In genomic region chr6:99350156-99350555, GRCm38 (mm10) we compare ENCODE assay signal across 20 mouse cellular contexts.
DNase-seq lines count a peak whose midpoint lies in the region; ATAC-seq and TF ChIP-seq lines count a peak whose summit lies in the region.
"Had no signal": no experiment of that assay in that cellular context is flagged by ENCODE, and none has a peak within 500 bp of the region (broad histone marks: within the 10 kb centered on the region; RNA-seq: fewer than 3 reads in every experiment).

No protein-coding gene starts in this region.

- no peak overlapping the region for H3K4me3 ChIP-seq in heart, embryonic 14.5 days (ENCODE audit: control insufficient read depth in 1 of 2, insufficient read depth in 1 of 2, low read depth in 1 of 2, low read length in 2 of 2)
- no peak overlapping the region for H3K4me3 ChIP-seq in liver, postnatal 0 days (ENCODE audit: low read depth, low read length)
- H3K4me3 ChIP-seq: forebrain, embryonic 15.5 days; gastrocnemius, adult 2 months; limb, embryonic 12.5 days; midbrain, embryonic 15.5 days had no signal

- peak; percentile 84 for TF ChIP-seq EP300 in liver, postnatal 0 days (IDR thresholded peaks at IDR 0.05; ENCODE audit: low read depth)

- H3K4me2 ChIP-seq in heart, embryonic 14.5 days (ENCODE audit: low read length), result peak overlapping the region; percentile 31
- no peak overlapping the region for H3K4me2 ChIP-seq in liver, postnatal 0 days (ENCODE audit: low read depth, low read length)
- H3K4me2 ChIP-seq: forebrain, embryonic 15.5 days; limb, embryonic 12.5 days; midbrain, embryonic 15.5 days had no signal

- DNase-seq in embryo, embryonic 10 days (ENCODE audit: low spot score), result peak; percentile 45
- no peak for DNase-seq in embryo, embryonic 9.5 days (ENCODE audit: extremely low spot score)
- DNase-seq in heart, adult 8-10 months (ENCODE audit: low spot score), result no peak
- DNase-seq in liver, postnatal 0 days, result no peak
- DNase-seq in urinary bladder, postnatal 25 days (ENCODE audit: low spot score), result no peak
- no peak for DNase-seq in gastrocnemius, adult 8-10 months (ENCODE audit: low spot score in 2 of 2)
- DNase-seq: adrenal gland, postnatal 10 days; cerebellum, adult 2 months; gastrocnemius, adult 2 months; kidney, adult 18-20 months; kidney, postnatal 25 days; retina, postnatal 1 day; right cerebral cortex, postnatal 4 days; thymus, postnatal 25 days had no signal

- no peak for ATAC-seq in heart, embryonic 14.5 days (ENCODE audit: insufficient number of reproducible peaks, insufficient read depth, low FRiP score, low read depth)
- peak; percentile 65; the same call in 1 of the 2 replicates for ATAC-seq in erythroblast, adult 5-6 weeks (replicated peaks; ENCODE audit: low FRiP score, poor library complexity, severe bottlenecking)
- peak; percentile 63; the same call in 1 of the 2 replicates for ATAC-seq in liver, postnatal 0 days
- ATAC-seq: forebrain, embryonic 15.5 days; hindbrain, postnatal 0 days; midbrain, embryonic 15.5 days had no signal

- no peak overlapping the region for H3K9ac ChIP-seq in heart, embryonic 14.5 days (ENCODE audit: low read length)
- H3K9ac ChIP-seq in liver, postnatal 0 days (replicated peaks), result no peak overlapping the region
- H3K9ac ChIP-seq: forebrain, embryonic 15.5 days; limb, embryonic 12.5 days; midbrain, embryonic 15.5 days had no signal

- H3K9me3 ChIP-seq in heart, embryonic 14.5 days (ENCODE audit: control insufficient read depth, low read length), result no peaks in the 10 kb centered on the region
- H3K9me3 ChIP-seq in liver, postnatal 0 days (ENCODE audit: low read length), result no peaks in the 10 kb centered on the region
- H3K9me3 ChIP-seq: forebrain, embryonic 15.5 days; limb, embryonic 12.5 days; midbrain, embryonic 15.5 days had no signal

- no peak for TF ChIP-seq CTCF in liver, postnatal 0 days (IDR thresholded peaks at IDR 0.05; ENCODE audit: low read depth)

- peaks cover 10 to 20% of the 10 kb centered on the region in 2 experiments for H3K4me1 ChIP-seq in heart, embryonic 14.5 days (ENCODE audit: control insufficient read depth in 2 of 2, insufficient read depth in 2 of 2, low read length in 2 of 2)
- peaks cover 6% of the 10 kb centered on the region; the same call in 1 of the 2 replicates for H3K4me1 ChIP-seq in liver, postnatal 0 days (ENCODE audit: insufficient read depth)
- H3K4me1 ChIP-seq: midbrain, embryonic 15.5 days had no signal

- 13% methylated on average over 5 of the region's 5 CpGs for WGBS in heart, embryonic 14.5 days
- 48% methylated on average over 5 of the region's 5 CpGs for WGBS in liver, postnatal 0 days (ENCODE audit: insufficient replicate concordance)

- no peaks in the 10 kb centered on the region for H3K27me3 ChIP-seq in heart, embryonic 14.5 days (ENCODE audit: control insufficient read depth, insufficient read depth, low read length)
- no peaks in the 10 kb centered on the region for H3K27me3 ChIP-seq in liver, postnatal 0 days (ENCODE audit: insufficient read depth, low read length)
- H3K27me3 ChIP-seq: forebrain, embryonic 15.5 days; midbrain, embryonic 15.5 days had no signal

- H3K27ac ChIP-seq in heart, embryonic 14.5 days (replicated peaks in 1 of 2; ENCODE audit: control insufficient read depth in 1 of 2, insufficient read depth in 1 of 2, low read depth in 2 of 2, low read length in 2 of 2), result peak overlapping the region; percentile 57 to 65
- H3K27ac ChIP-seq in liver, postnatal 0 days (ENCODE audit: low read depth), result 0 out of 2 replicates have a peak overlapping the region, but pooled peaks have one; percentile 32
- H3K27ac ChIP-seq: forebrain, embryonic 15.5 days; gastrocnemius, adult 2 months; hindbrain, postnatal 0 days; limb, embryonic 12.5 days; midbrain, embryonic 15.5 days had no signal

- no peaks in the 10 kb centered on the region for H3K36me3 ChIP-seq in heart, embryonic 14.5 days (ENCODE audit: control insufficient read depth, insufficient read depth, low read length)
- no peaks in the 10 kb centered on the region for H3K36me3 ChIP-seq in liver, postnatal 0 days (replicated peaks; ENCODE audit: insufficient read depth, low read length)
- H3K36me3 ChIP-seq: forebrain, embryonic 15.5 days; limb, embryonic 12.5 days; midbrain, embryonic 15.5 days had no signal
